15 mouse cellular contexts compared by ENCODE assay signal in the genomic region with DNA sequence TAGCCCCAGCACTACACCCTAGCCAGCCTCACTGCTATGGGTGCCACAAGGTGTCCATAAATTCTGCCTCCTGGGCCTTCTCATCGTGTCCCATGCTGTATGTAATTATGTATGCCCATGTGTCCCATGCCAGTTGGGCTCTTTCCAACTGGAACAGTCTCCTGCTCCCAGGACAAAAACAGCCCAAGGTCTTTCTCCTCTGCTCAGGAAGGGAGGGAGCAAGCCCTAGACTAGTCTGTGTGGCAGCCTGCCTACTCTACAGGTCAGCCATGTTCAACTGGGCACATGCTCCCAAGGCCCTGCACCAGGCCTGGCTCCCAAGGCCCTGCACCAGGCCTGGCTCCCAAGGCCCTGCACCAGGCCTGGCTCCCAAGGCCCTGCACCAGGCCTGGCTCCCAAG. TPM values are rescaled to one million over a fixed set of nuclear protein-coding genes. Genes with fewer than 3 reads are reported as not detected.
DNase-seq lines count a peak whose midpoint lies in the region; TF ChIP-seq lines count a peak whose summit lies in the region.
"Had no signal": no experiment of that assay in that cellular context is flagged by ENCODE, and none has a peak within 500 bp of the region (broad histone marks: within the 10 kb centered on the region; RNA-seq: fewer than 3 reads in every experiment).

No protein-coding gene starts in this region.

- 30% methylated on average over 1 of the region's 1 CpGs for WGBS in liver, adult 2 months

- peaks cover 10% of the 10 kb centered on the region for H3K4me1 ChIP-seq in liver, adult 2 months (ENCODE audit: control insufficient read depth, insufficient read depth, low read length)
- H3K4me1 ChIP-seq: forebrain, embryonic 12.5 days; midbrain, embryonic 12.5 days had no signal

- H3K36me3 ChIP-seq in liver, adult 2 months (ENCODE audit: control insufficient read depth, insufficient read depth, low read length): peaks cover 9% of the 10 kb centered on the region; the same call in 1 of the 2 replicates
- H3K36me3 ChIP-seq: forebrain, embryonic 12.5 days; hindbrain, embryonic 13.5 days; midbrain, embryonic 12.5 days had no signal

- TF ChIP-seq POLR2A in liver, adult 2 months (IDR thresholded peaks at IDR 0.05; ENCODE audit: extremely low read depth, insufficient read depth, low read length): no peak

- intact Hi-C loops in heart, postnatal 36 days (cut with DNase I): no loop called here

- no peak for TF ChIP-seq CTCF in liver, adult 2 months (IDR thresholded peaks at IDR 0.05; ENCODE audit: low read depth, low read length)

- no peaks in the 10 kb centered on the region for H3K79me2 ChIP-seq in liver, adult 2 months (ENCODE audit: control insufficient read depth, insufficient read depth, low read length)

- H3K27ac ChIP-seq in liver, adult 2 months (replicated peaks; ENCODE audit: insufficient read depth, low read depth, low read length): no peak overlapping the region
- H3K27ac ChIP-seq: forebrain, embryonic 12.5 days; hindbrain, embryonic 13.5 days; layer of hippocampus, adult 2 months; left cerebral cortex, adult 2 months; liver, embryonic 14.5 days; midbrain, embryonic 12.5 days had no signal

- DNase-seq in heart, adult 11 months: peak; percentile 91
- DNase-seq in heart, postnatal 36 days: no peak
- peak; percentile 57 for DNase-seq in liver, adult 2 months (ENCODE audit: extremely low read depth, low read depth, low spot score)
- DNase-seq in liver: no peak
- DNase-seq in adrenal gland, postnatal 25 days: peak; percentile 31
- DNase-seq in T-cell, adult 2 months (ENCODE audit: low spot score): no peak
- no peak for DNase-seq in MN1 (ENCODE audit: low spot score)
- DNase-seq: heart, postnatal 10 days had no signal

- H3K4me3 ChIP-seq in liver, adult 2 months (ENCODE audit: insufficient read depth, low read depth, low read length): no peak overlapping the region
- H3K4me3 ChIP-seq: forebrain, embryonic 12.5 days; hindbrain, embryonic 13.5 days; layer of hippocampus, adult 2 months; left cerebral cortex, adult 2 months; midbrain, embryonic 12.5 days had no signal

- no peaks in the 10 kb centered on the region for H3K27me3 ChIP-seq in liver, adult 2 months (ENCODE audit: control insufficient read depth, insufficient read depth, low read length)
- H3K27me3 ChIP-seq: forebrain, embryonic 12.5 days; hindbrain, embryonic 13.5 days; midbrain, embryonic 12.5 days; Patski had no signal

- no peak overlapping the region for H3K9ac ChIP-seq in liver, adult 2 months (ENCODE audit: low read depth, low read length)
- H3K9ac ChIP-seq: forebrain, embryonic 12.5 days; hindbrain, embryonic 13.5 days; liver, embryonic 14.5 days; midbrain, embryonic 12.5 days had no signal

RNA-seq across cellular contexts. Expression of a gene that starts 56.4 kb away (rescaled TPM):
- 10 to 100 TPM; 14.7 to 16.7 TPM for total RNA-seq in heart, postnatal 36 days (2021)
- total RNA-seq in liver, adult 2 months (2014; rRNA removed): 19.0 and 22.4 TPM in 2 replicates
- 36.5 and 37.8 TPM in 2 replicates for polyA plus RNA-seq in liver, adult 2 months (2012; rRNA removed)
- total RNA-seq in adrenal gland, postnatal 25 days (2021): 7.8 and 12.3 TPM in 2 replicates

Comparison
In these comparisons a context has a peak if more than half of its experiments do, and no peak if none do; other contexts are left out.
1. DNase-seq: peak in heart, adult 11 months (single experiment), liver, adult 2 months (single experiment) and adrenal gland, postnatal 25 days (single experiment); none in heart, postnatal 36 days (0 of 2), liver (single experiment), T-cell, adult 2 months (single experiment) and MN1 (single experiment).